Mouse (Mus musculus): ENCODE data around the gene Xkr7. TPM values are rescaled to one million over a fixed set of nuclear protein-coding genes. Genes with fewer than 3 reads are reported as not detected.

The Xkr7 gene
- polyA plus RNA-seq, 1 experiment from 2014 or later: 1.0 TPM

- whole genome bisulfite sequencing: 88% methylated on average over 10 of the region's 10 CpGs
Observed at GRCm38 (mm10) chr2:153087091-153087490, 55.4 kb downstream of the Xkr7 start.

GRCm38 (mm10) chr2:153089316-153089715 lies 57.7 kb downstream of the Xkr7 start:
- ATAC-seq (no peak), DNase-seq (ENCODE audit: low spot score) (no peak)
- WGBS: 67% methylated on average over 2 of the region's 2 CpGs
- H3K9ac ChIP-seq (ENCODE audit: low read length): no peak overlapping the region
- no peak overlapping the region for H3K4me2 ChIP-seq (ENCODE audit: low read length)
- H3K27me3 ChIP-seq (replicated peaks; ENCODE audit: control insufficient read depth, insufficient read depth, low read length): no peaks in the 10 kb centered on the region
- no peaks in the 10 kb centered on the region for H3K9me3 ChIP-seq (replicated peaks; ENCODE audit: control insufficient read depth, low read length)
- no peak overlapping the region for H3K27ac ChIP-seq (ENCODE audit: low read depth, low read length)
- H3K4me3 ChIP-seq (ENCODE audit: low read depth, low read length): no peak overlapping the region
- no peaks in the 10 kb centered on the region for H3K4me1 ChIP-seq (ENCODE audit: control insufficient read depth, insufficient read depth, low read length)
- H3K36me3 ChIP-seq (ENCODE audit: control insufficient read depth, insufficient read depth, low read length): no peaks in the 10 kb centered on the region

More at GRCm38 (mm10) chr2:153087091-153087490, 55.4 kb downstream of the Xkr7 start:
- Histone ChIP-seq H3K9me3 (replicated peaks; ENCODE audit: control insufficient read depth, low read length) (no peaks in the 10 kb centered on the region), H3K36me3 (ENCODE audit: control insufficient read depth, insufficient read depth, low read length) (no peaks in the 10 kb centered on the region), H3K9ac (ENCODE audit: low read length) (no peak overlapping the region), H3K4me2 (ENCODE audit: low read length) (no peak overlapping the region), H3K27ac (ENCODE audit: low read depth, low read length) (no peak overlapping the region), H3K27me3 (replicated peaks; ENCODE audit: control insufficient read depth, insufficient read depth, low read length) (no peaks in the 10 kb centered on the region), H3K4me3 (ENCODE audit: low read depth, low read length) (no peak overlapping the region), H3K4me1 (ENCODE audit: control insufficient read depth, insufficient read depth, low read length) (no peaks in the 10 kb centered on the region)
- DNase-seq (ENCODE audit: low spot score): no peak
- no peak for ATAC-seq

DNA sequence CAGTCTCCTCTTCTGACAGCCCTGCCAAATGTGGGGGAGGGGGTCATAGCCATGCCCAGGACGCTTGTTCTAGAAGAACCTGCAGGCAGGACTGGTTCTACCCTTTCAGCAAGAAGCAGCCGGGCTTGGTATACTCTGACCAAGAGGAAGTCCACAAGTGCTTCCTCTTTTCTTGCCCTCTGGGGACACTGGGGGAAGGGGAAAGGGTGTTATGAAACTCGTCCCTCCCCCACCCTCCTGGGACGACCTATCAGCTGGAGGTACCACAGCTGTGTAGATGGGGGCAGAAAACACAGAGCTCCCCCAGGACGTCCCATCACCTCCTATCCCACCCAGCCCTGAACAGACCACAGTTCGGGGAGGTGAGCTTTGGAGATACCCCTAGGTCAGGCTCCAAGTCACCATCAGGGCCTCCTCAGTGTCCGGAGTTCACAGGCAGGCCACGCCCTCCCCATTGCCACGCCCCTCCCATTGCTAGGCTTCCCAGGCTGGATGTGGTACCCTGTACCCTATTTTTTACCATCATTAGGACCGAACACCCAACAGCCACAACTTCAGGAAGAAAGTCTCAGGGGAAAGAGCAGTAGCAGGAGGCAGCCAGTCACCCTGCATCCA lies 59.0 kb downstream of the Xkr7 start:
- ATAC-seq: no peak
- WGBS: 45% methylated on average over 10 of the region's 10 CpGs
- no peak for DNase-seq (ENCODE audit: low spot score)

More for the DNA sequence above, 59.0 kb downstream of the Xkr7 start:
- H3K4me2 ChIP-seq (ENCODE audit: low read length): no peak overlapping the region
- H3K27ac ChIP-seq (ENCODE audit: low read depth, low read length): no peak overlapping the region
- no peak overlapping the region for H3K9ac ChIP-seq (ENCODE audit: low read length)
- no peaks in the 10 kb centered on the region for H3K9me3 ChIP-seq (replicated peaks; ENCODE audit: control insufficient read depth, low read length)
- H3K4me3 ChIP-seq (ENCODE audit: low read depth, low read length): no peak overlapping the region
- H3K27me3 ChIP-seq (replicated peaks; ENCODE audit: control insufficient read depth, insufficient read depth, low read length): no peaks in the 10 kb centered on the region
- H3K36me3 ChIP-seq (ENCODE audit: control insufficient read depth, insufficient read depth, low read length): no peaks in the 10 kb centered on the region
- H3K4me1 ChIP-seq (ENCODE audit: control insufficient read depth, insufficient read depth, low read length): no peaks in the 10 kb centered on the region

Other genes starting within 250 kb of the Xkr7 start
- gene Bcl2l1, start 200.1 kb upstream of the Xkr7 start, polyA plus RNA-seq (2014; fragmentation: Nextera tagmentation; extraction: Ambion mirVana): 179 and 189 TPM in 2 replicates
- 70.1 and 81.5 TPM in 2 replicates for gene Tpx2, start 183.9 kb upstream of the Xkr7 start, polyA plus RNA-seq (2014; fragmentation: Nextera tagmentation; extraction: Ambion mirVana)
- gene Mylk2, start 120.5 kb upstream of the Xkr7 start, polyA plus RNA-seq (2014; fragmentation: Nextera tagmentation; extraction: Ambion mirVana): not detected in 2 replicates
- gene Foxs1, start 98.6 kb upstream of the Xkr7 start, polyA plus RNA-seq (2014; fragmentation: Nextera tagmentation; extraction: Ambion mirVana): 4.0 TPM in 2 replicates
- 6.4 and 6.6 TPM in 2 replicates for gene Dusp15, start 80.2 kb upstream of the Xkr7 start, polyA plus RNA-seq (2014; fragmentation: Nextera tagmentation; extraction: Ambion mirVana)
- 2.5 and 4.3 TPM in 2 replicates for gene Ttll9, start 69.4 kb upstream of the Xkr7 start, polyA plus RNA-seq (2014; fragmentation: Nextera tagmentation; extraction: Ambion mirVana)
- 108 and 118 TPM in 2 replicates for gene Pdrg1, start 16.4 kb upstream of the Xkr7 start, polyA plus RNA-seq (2014; fragmentation: Nextera tagmentation; extraction: Ambion mirVana)
- gene Ccm2l, start 34.1 kb downstream of the Xkr7 start, polyA plus RNA-seq (2014; fragmentation: Nextera tagmentation; extraction: Ambion mirVana): 0.77 and 1.1 TPM in 2 replicates
- gene Hck, start 76.6 kb downstream of the Xkr7 start, polyA plus RNA-seq (2014; fragmentation: Nextera tagmentation; extraction: Ambion mirVana): 1.2 and 1.9 TPM in 2 replicates
- gene Tm9sf4, start 129.5 kb downstream of the Xkr7 start, polyA plus RNA-seq (2014; fragmentation: Nextera tagmentation; extraction: Ambion mirVana): 54.5 and 69.8 TPM in 2 replicates
- 23.5 and 27.6 TPM in 2 replicates for gene Tspyl3, start 193.6 kb downstream of the Xkr7 start, polyA plus RNA-seq (2014; fragmentation: Nextera tagmentation; extraction: Ambion mirVana)
- 9.0 and 9.2 TPM in 2 replicates for gene Plagl2, start 209.6 kb downstream of the Xkr7 start, polyA plus RNA-seq (2014; fragmentation: Nextera tagmentation; extraction: Ambion mirVana)
- gene Pofut1, start 209.7 kb downstream of the Xkr7 start, polyA plus RNA-seq (2014; fragmentation: Nextera tagmentation; extraction: Ambion mirVana): 4.0 and 5.5 TPM in 2 replicates